Mouse (Mus musculus) embryo, embryonic 9.5 days (tissue): ENCODE data around the gene Eya3.
"Not testable (repeated sequence)": the region's sequence is repeated elsewhere in the genome, so short reads cannot be mapped to it uniquely, and the experiment has no call there.

Experiments
- DNase-seq: peaks from one replicate; pipeline ENCODE4 v3.0.0-alpha.2; 2017; ENCODE audit errors: extremely low spot score

Eya3 gene

DNA sequence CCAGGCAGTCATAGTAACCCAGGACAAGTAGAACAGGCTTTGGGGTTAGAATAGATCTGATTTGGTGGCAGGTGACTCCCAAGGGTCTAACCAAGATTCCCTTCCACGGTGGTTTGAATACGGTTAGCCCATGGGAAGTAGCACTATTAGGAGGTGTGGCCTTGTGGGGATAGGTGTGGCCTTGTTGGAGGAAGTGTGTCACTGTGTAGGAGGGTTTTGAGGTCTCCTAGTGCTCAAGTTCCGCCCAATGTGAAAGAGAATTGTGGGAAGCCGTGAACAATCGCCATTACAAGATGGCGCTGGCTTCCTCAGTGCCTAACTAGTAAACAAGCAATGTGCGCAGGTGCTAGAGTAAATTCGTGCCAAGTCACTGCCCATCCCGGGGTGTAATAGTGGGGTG lies 98.4 kb downstream of the Eya3 start:
- not testable (repeated sequence) for DNase-seq

DNA sequence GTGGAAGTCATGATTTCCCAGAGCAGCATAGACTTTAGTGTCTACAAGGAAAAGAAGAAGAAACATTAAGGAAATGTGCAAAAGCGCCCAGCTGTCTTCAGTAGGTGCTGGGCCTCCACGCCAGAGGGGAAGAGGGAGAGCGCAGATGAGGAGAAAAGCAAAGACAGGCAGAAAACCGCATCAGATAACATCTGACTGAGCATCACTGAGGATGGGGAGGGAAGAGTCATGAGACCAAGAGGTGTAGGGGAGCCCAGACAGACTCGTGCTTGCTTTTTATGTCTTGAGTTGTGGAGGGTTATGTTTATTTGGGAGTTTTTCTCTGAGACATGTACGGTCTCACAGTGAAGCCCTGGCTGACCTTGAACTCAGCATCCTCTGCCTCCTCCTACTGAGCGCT lies 102.7 kb downstream of the Eya3 start:
- no peak for DNase-seq

DNA sequence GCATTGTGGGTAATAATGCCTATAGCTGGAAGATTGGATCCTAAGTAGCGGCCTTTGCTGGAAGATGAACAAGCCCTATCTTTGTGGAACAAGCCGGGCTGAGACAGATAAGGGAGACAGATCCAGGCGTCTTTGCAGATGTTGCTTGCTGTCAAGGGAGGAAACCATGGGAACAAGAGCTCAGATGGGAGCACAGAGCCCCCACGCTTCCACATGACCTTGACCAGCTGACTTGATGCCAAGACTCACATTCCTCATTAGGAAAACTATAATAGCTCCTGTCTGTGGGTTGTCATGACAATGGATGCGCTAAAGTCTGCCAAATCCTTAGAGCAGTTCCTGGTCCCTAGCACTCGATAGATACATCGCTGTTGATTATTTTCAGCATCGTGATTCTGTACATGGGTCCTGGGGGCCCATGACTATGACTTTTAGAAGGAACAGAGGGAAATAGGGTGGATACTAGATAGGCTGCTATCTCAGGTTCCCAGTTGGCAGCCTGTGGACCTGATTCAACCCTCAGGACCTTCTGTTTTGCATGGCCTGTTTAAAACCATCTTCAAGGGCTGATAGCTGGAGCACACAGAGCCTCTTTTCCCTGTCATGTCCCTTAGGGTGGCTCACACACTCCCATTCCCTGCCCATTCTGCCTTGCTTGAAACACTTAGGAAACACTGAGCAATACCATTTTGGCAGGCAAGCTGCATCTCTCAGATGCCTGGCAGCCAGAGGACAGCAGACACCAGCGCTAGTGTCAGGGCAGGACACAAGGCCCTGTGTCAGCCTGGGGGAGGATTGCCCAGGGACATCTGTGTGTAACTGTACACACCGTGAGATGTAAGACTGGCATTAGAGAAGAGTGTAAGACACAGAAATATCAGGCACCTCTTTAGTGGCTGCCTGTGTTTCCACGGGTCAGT lies 105.5 kb downstream of the Eya3 start:
- no peak for DNase-seq

DNA sequence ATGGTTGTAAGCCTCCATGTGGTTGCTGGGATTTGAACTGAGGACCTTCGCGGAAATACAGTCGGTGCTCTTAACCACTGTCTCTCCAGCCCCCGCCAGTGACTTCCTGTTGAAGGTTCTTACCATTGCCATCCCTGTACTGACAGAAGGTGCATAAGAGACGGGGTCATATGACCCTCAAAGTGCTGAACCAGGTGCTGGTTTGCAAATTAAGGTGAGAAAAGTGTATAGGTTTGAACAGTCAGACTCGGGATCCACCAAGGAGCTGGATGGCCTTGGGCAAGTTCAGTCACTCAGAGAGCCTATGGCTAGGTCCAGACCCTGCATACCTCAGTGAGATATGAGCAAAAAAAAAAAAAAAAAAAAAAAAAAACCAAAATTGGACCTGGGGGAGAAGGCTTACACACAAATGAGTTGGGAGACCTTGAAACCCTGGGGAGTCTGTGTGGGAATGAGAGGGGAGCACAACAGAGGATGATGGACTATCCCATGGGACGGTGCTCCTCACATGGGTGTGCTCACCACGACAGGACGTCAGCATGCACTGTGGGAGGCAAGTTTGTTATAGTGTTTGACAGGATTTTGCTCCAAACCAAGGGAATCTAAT lies 108.2 kb downstream of the Eya3 start:
- DNase-seq: no peak

DNA sequence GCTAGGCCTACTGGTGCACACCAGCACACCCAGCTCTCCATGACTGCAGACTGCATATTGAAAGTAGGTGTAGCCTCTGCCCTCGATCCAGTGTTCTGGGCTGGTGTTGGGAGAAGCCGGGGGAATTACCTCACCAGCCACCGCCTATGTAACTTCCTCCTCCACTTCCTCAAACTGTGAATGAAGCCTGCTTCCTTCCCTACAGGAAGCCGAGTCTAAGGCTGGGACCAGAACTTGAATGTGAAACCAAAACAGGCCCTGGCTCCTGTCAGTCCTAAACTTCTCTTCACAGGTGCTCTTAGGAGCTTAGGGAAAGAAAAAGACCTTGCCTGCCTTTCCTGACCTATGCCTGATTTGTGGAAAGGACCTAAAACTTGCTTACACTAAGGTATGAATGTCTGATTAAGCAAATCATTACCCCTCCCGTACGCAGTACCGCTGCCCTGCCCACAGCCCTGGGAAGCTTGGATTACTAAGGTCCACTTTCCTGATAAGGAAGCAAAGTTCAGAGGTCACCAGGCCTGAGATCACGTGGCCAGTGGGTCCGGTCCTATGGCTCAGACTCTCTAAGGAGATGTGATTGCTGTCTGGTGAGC lies 109.0 kb downstream of the Eya3 start:
- no peak for DNase-seq

DNA sequence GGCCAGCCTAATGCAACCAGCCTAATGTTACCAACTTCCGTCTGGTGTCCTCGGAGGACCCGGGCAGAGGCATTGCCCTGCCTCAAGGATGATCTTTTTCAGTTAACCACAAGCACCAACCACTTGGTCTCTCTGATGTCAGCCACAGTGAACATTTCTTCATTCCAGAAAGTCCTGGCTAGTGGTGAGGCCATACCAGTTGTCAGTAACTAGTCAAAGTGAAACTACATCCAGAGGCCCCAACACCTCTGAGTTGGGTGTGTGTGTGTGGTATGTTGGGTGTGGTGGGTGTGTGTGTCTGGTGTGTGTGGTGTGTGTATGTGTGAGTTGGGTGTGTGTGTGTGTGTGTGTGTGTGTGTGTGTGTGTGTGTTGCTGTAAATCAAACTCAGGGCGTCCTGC lies 110.0 kb downstream of the Eya3 start:
- DNase-seq: no peak

DNA sequence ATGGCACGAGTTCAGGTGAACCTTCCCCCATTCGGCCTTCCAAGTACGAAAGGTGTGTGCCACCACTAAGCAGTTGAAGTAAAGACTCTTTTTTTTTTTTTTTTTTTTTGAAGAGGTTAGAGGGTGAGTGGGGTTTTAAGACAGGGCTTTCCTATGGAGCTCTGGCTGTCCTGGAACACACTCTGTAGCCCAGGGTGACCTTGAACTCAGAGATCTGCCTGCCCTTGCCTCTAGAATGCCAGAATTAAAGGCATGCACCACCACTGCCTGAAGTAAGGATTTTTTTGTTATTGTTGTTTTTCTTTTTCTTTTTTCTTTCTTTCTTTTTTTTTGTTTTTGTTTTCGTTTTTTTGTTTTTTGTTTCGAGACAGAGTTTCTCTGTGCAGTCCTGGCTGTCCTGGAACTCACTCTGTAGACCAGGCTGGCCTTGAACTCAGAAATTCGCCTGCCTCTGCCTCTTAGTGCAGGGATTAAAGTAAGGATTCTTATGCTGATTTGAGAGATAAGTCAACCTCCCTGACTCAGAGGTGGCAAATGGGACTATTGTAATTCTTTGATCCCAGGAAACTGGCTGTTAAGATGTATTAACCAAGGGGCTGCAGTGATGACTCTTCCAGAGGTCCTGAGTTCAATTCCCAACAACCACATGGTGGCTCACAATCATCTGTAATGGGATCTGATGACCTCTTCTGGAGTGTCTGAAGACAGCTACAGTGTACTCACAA lies 110.6 kb downstream of the Eya3 start:
- DNase-seq: no peak

DNA sequence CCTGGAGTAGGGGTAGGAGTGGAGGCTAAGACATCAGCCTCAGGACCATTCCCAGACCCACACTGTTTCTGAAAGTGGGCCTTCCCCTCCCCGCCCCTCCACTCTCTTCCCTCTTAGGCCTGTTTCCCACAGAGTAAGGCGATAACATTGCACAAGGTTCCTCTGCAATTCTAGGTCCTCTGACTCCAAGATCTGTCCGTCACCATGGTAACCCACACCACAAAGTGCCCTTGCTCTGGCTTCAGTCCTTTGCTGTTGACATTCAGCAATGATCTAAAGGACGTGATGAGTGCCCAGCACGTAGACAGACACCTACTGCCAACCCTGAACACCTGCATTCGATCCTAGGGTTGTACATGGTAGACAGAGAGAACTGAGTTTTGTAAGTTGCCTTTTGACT lies 114.2 kb downstream of the Eya3 start:
- no peak for DNase-seq

DNA sequence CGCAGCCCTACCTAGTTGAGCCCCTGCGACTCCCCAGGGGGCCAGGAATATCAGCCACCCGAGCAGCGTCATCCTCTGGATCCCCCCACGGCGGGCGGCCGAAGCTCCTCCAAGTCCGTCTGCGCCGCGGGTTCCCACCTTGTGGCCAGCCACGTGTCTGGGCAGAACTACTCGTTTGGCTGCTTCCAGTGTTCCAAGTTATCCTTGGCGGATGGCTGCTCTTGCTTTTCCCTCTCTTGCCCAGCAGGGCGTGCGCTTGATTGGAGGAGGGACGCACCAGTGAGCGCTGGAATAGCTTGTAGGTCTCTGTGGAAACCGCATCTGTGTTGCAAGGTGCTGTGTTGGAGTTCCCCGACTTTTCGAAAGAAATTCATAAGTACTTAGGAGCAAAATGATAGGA lies 118.2 kb downstream of the Eya3 start, which contains the start of gene Smpdl3b:
Smpdl3b (minus strand) TSS at position 279 of the 400 bp plus-strand sequence.
- DNase-seq: peak; percentile 80

DNA sequence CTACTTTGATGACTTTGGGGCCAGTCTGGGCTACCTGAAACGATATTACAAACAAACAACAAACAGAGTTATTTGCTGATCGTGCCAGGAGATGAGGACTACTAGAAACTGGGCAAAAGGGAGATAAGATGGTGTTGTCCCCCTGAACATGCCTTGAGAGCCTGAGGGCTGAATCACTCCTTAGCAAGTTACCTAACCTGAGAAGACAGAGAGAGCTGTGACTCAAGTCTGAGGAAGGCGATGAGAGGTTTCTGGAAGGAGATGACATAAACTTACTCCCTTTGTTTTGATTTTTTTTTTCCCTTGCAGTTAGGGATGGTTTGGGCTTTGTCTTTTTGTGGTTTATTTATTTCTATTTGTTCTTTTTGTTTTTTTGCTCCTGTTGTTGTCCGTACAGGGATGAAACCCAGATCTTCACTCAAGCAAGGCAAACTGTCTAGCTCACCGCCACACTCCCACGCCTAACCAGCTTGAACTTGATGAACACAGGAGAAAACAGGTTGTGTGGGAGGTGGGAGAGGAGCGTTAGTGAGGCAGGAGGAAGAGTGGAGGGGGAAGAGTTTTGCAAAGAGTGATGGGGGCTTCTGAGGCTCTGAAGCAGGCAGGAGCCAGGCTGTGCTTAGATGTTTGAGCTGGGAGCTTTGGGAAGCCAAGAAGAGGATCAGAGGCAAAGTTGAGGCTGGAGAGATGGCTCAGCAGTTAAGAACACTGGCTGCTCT lies 119.0 kb downstream of the Eya3 start:
- no peak for DNase-seq

DNA sequence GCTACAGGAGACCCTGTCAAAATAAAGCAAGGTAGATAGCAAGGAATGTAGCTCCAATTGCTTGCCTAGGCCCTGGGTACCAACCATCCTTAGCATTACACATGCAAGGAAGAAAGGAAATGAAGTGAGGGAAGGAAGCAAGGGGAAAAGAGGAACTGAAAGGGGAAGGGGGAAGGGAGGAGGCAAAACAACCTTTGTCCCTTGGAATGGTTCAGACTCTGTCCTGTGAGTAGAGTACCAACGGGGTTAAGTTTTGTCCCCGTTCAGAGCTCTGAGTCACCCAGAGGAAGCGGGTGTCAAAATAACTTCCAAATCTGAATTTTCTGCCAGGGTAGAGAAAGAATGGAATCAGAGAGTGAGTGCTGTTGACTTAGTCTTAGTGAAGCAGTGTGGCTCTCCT lies 121.5 kb downstream of the Eya3 start:
- DNase-seq: no peak

DNA sequence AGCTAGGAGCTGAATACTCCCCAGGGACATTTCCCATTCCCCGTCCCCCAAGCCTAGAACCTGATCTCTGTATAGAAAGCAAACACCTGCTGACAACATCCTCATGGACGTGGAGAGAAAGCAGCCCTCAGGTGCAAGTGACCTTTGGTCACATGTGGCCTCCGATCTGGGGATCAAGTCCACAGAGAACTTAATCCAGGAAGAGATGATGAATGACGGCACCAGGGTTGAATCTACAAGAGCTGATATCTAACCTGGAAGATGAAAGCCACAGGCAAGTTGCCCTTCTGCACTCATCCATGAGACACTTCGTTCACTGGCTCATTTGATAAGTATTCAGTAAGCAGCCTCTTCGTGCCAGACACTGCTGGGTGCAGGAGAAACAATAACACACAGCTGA lies 123.8 kb downstream of the Eya3 start:
- no peak for DNase-seq

DNA sequence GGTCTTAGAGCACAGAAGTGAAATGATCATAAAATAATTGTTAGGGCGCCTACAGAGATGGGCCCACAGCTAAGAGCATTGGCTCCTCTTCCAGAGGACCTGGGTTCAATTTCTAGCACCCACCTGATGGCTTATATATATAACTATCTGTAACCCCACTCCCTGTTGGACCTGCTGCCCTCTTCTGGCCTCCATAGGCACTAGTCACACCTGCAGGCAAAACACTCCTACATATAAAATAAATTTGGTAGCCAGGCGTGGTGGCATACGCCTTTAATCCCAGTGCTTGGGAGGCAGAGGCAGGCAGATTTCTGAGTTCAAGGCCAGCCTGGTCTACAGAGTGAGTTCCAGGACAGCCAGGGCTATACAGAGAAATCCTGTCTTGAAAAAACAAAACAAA lies 124.3 kb downstream of the Eya3 start:
- DNase-seq: not testable (repeated sequence)

DNA sequence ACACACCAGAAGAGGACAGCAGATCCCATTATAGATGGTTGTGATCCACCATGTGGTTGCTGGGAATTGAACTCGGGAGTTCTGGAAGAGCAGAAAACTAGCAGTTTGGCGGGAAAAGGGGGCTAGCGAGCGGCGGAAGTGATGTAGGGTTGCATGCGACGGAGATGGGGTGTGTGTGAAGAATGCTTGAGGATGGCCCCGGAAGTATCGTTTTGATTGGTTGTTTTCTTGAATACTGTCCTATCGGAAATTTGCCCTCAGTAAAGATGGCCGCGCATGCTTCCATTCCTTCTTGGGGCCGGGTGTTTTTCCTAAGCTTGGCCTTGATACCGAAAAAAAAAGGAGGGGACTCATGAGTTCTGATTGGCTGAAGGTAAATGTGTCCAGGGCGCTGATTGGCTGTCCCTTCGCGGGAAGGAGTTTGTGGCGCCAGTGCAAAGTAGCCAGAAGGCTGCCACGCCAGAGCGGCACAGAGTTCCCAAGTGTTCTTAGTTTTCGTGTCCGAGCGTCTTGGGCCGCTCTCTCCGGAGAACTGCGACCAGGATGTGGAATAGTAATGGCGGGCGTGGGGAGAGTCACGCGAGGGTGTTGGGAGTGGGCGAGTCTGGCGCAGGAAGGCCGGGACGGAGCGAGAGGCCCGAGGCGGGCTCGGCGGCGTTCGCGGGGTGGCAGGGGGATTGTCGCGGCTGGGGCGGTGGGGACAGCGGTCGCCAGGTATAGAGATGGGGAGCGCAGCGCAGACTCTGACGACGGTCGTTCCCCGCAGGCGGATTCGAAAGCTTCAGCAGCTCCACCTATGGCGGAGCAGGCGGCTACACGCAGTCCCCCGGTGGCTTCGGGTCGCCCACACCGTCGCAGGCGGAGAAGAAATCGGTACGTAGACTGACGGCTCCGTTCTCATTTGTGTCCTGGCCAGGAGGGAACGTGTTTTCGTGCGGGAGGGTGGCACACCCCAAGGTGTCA lies 129.4 kb downstream of the Eya3 start, which contains the start of gene Rpa2:
Rpa2 (plus strand) TSS at position 419 of the 963 bp plus-strand sequence.
- peak; percentile 99 for DNase-seq

DNA sequence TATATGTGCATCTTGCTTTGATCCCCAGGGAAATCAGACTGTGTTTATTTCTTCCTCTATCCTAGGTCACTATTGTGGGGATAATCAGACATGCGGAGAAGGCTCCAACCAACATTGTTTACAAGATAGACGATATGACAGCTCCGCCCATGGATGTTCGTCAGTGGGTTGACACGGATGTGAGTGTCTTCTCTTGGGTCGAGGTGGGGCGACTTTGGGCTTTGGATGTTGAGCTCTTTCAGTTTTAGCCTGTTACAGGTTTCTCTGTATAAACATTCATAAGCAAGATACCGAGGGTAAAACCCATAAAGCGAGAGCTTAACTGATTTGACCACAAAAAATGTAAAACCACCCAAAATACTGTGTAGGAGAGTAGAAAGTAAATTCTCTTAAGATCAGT lies 133.0 kb downstream of the Eya3 start:
- DNase-seq: no peak
